ENCODE assay signal across 8 mouse cellular contexts in genomic region chr13:46669620-46670271, GRCm38 (mm10). TPM values are rescaled to one million over a fixed set of nuclear protein-coding genes. Genes with fewer than 3 reads are reported as not detected.
DNase-seq lines count a peak whose midpoint lies in the region; ATAC-seq and TF ChIP-seq lines count a peak whose summit lies in the region.

No protein-coding gene starts in this region.

- peaks cover 5% of the 10 kb centered on the region for H3K4me1 ChIP-seq in kidney, embryonic 14.5 days (ENCODE audit: control insufficient read depth, insufficient read depth, low read length)
- peaks cover 6% of the 10 kb centered on the region for H3K4me1 ChIP-seq in forebrain, embryonic 11.5 days (replicated peaks; ENCODE audit: control insufficient read depth, insufficient read depth, low read length)
- H3K4me1 ChIP-seq in lung, postnatal 0 days (ENCODE audit: insufficient read depth, low read depth, low read length), result peaks cover 10% of the 10 kb centered on the region; the same call in 1 of the 2 replicates

- H3K27ac ChIP-seq in kidney, embryonic 14.5 days (ENCODE audit: low read depth, low read length), result peak overlapping the region; percentile 62
- peak overlapping the region; percentile 66 for H3K27ac ChIP-seq in forebrain, embryonic 11.5 days (ENCODE audit: low read depth, low read length)
- H3K27ac ChIP-seq in lung, postnatal 0 days (ENCODE audit: low read length), result peak overlapping the region; percentile 81

- H3K36me3 ChIP-seq in kidney, embryonic 14.5 days (ENCODE audit: control insufficient read depth, insufficient read depth, low read length), result peaks cover 24% of the 10 kb centered on the region
- H3K36me3 ChIP-seq in forebrain, embryonic 11.5 days (ENCODE audit: control insufficient read depth, insufficient read depth, low read length), result no peaks in the 10 kb centered on the region; the same call in 1 of the 2 replicates
- peaks cover 4% of the 10 kb centered on the region; the same call in 1 of the 2 replicates for H3K36me3 ChIP-seq in lung, postnatal 0 days (ENCODE audit: insufficient read depth, low read length)

- in situ Hi-C loops in Patski (cut with MboI; ENCODE audit: low pct_unique_long_range_greater_than_20kb), result loop anchor here (5.0 to 10.0 kb wide), 2 partner anchors 125 to 357 kb away; no protein-coding TSS in a partner anchor

- ATAC-seq in kidney, embryonic 14.5 days (ENCODE audit: low FRiP score, low TSS enrichment), result peak; percentile 73
- peak; percentile 32 for ATAC-seq in Patski
- peak; percentile 69 for ATAC-seq in forebrain, embryonic 11.5 days (replicated peaks; ENCODE audit: low FRiP score)
- ATAC-seq in inflammation-experienced regulatory T-cells, adult 6 months, result peak; percentile 31
- ATAC-seq in lung, postnatal 0 days, result peak; percentile 59

- CTCF ChIA-PET in Patski (lab: Charles Lee), result interaction anchor here (1.4 kb wide), 1 partner anchor 16 kb away, joined by 4 read pairs; no protein-coding TSS in a partner anchor

- DNase-seq in kidney, adult 9 months, result no peak
- no peak for DNase-seq in Patski (ENCODE audit: low read depth, low spot score)
- DNase-seq in forebrain, embryonic 11.5 days (ENCODE audit: low spot score), result peak; percentile 75
- peak; percentile 28 for DNase-seq in lung, postnatal 0 days (ENCODE audit: low spot score)
- peak; percentile 49 for DNase-seq in right cerebral cortex, postnatal 4 days
- DNase-seq in layer of hippocampus, adult 18-20 months (ENCODE audit: low spot score in 2 of 2), result no peak

- H3K9me3 ChIP-seq in kidney, embryonic 14.5 days (ENCODE audit: control insufficient read depth, low read length), result no peaks in the 10 kb centered on the region
- H3K9me3 ChIP-seq in forebrain, embryonic 11.5 days (ENCODE audit: control insufficient read depth, low read length), result no peaks in the 10 kb centered on the region
- no peaks in the 10 kb centered on the region for H3K9me3 ChIP-seq in lung, postnatal 0 days (ENCODE audit: low read length)

- no peaks in the 10 kb centered on the region for H3K27me3 ChIP-seq in kidney, embryonic 14.5 days (ENCODE audit: control insufficient read depth, insufficient read depth, low read length)
- H3K27me3 ChIP-seq in Patski, result no peaks in the 10 kb centered on the region
- H3K27me3 ChIP-seq in forebrain, embryonic 11.5 days (ENCODE audit: control insufficient read depth, insufficient read depth, low read length), result no peaks in the 10 kb centered on the region
- H3K27me3 ChIP-seq in lung, postnatal 0 days (replicated peaks; ENCODE audit: insufficient read depth, low read length), result no peaks in the 10 kb centered on the region

- no peak for TF ChIP-seq CTCF in Patski (IDR thresholded peaks at IDR 0.05)
- peak; percentile 38 for TF ChIP-seq CTCF in lung, postnatal 0 days (IDR thresholded peaks at IDR 0.05)

- TF ChIP-seq EP300 in lung, postnatal 0 days (IDR thresholded peaks at IDR 0.05), result no peak

- peak overlapping the region; percentile 90 for H3K4me3 ChIP-seq in kidney, embryonic 14.5 days (ENCODE audit: low read length)
- H3K4me3 ChIP-seq in forebrain, embryonic 11.5 days (ENCODE audit: low read depth, low read length), result peak overlapping the region; percentile 89
- H3K4me3 ChIP-seq in lung, postnatal 0 days (ENCODE audit: low read depth, low read length), result peak overlapping the region; percentile 93

- peak overlapping the region; percentile 87 for H3K9ac ChIP-seq in kidney, embryonic 14.5 days (ENCODE audit: low read depth, low read length)
- H3K9ac ChIP-seq in forebrain, embryonic 11.5 days (ENCODE audit: low read length), result peak overlapping the region; percentile 87
- H3K9ac ChIP-seq in lung, postnatal 0 days (replicated peaks; ENCODE audit: low read depth), result peak overlapping the region; percentile 88

- POLR2A ChIA-PET in Patski (lab: Charles Lee), result interaction anchor here (0.7 to 1.1 kb wide), 2 partner anchors 14 to 451 kb away, joined by 3 read pairs; no protein-coding TSS in a partner anchor

- peak overlapping the region; percentile 86 for H3K4me2 ChIP-seq in kidney, embryonic 14.5 days (replicated peaks; ENCODE audit: low read depth, low read length)
- peak overlapping the region; percentile 80 for H3K4me2 ChIP-seq in forebrain, embryonic 11.5 days (ENCODE audit: low read depth, low read length, severe bottlenecking)
- H3K4me2 ChIP-seq in lung, postnatal 0 days (replicated peaks; ENCODE audit: low read depth, low read length), result peak overlapping the region; percentile 91

- 0% methylated on average over 36 of the region's 96 CpGs for WGBS in kidney, embryonic 14.5 days
- WGBS in forebrain, embryonic 11.5 days, result under 1% methylated on average over 64 of the region's 96 CpGs
- WGBS in lung, postnatal 0 days, result 3% methylated on average over 53 of the region's 96 CpGs

RNA-seq across cellular contexts. Expression of gene Fam8a1, which starts 0.4 kb away (rescaled TPM):
- polyA plus RNA-seq in kidney, embryonic 14.5 days (2014; fragmentation: Nextera tagmentation; extraction: Ambion mirVana), result 8.7 and 13.5 TPM in 2 replicates
- 52.0 TPM for polyA plus RNA-seq in Patski (2021)
- 9.3 and 10.8 TPM in 2 replicates for polyA plus RNA-seq in forebrain, embryonic 11.5 days (2014; fragmentation: Nextera tagmentation; extraction: Ambion mirVana)
- polyA plus RNA-seq in inflammation-experienced regulatory T-cells, adult 6 months (2017; shearing (Covaris generic)), result 1 to 10 TPM; 5.1 to 9.7 (median 6.2) TPM
- 12.7 and 13.0 TPM in 2 replicates for polyA plus RNA-seq in lung, postnatal 0 days (2015; fragmentation: Nextera tagmentation; extraction: Ambion mirVana)
- 10 to 100 TPM; 84.7 to 86.4 TPM for total RNA-seq in layer of hippocampus, adult 18-20 months (2021)

RNA-seq across cellular contexts. Expression of gene Nup153, which starts 58.0 kb away (rescaled TPM):
- 37.2 and 47.2 TPM in 2 replicates for polyA plus RNA-seq in kidney, embryonic 14.5 days (2014; fragmentation: Nextera tagmentation; extraction: Ambion mirVana)
- polyA plus RNA-seq in Patski (2021), result 48.9 TPM
- polyA plus RNA-seq in forebrain, embryonic 11.5 days (2014; fragmentation: Nextera tagmentation; extraction: Ambion mirVana), result 49.3 and 49.7 TPM in 2 replicates
- polyA plus RNA-seq in inflammation-experienced regulatory T-cells, adult 6 months (2017; shearing (Covaris generic)), result 10 to 100 TPM; 45.4 to 74.4 (median 73.1) TPM
- 14.0 and 16.9 TPM in 2 replicates for polyA plus RNA-seq in lung, postnatal 0 days (2015; fragmentation: Nextera tagmentation; extraction: Ambion mirVana)
- total RNA-seq in layer of hippocampus, adult 18-20 months (2021), result 10 to 100 TPM; 57.5 to 58.6 TPM

Comparison
In these comparisons a context has a peak if more than half of its experiments do, and no peak if none do; other contexts are left out.
1. DNase-seq: peak in forebrain, embryonic 11.5 days (single experiment), lung, postnatal 0 days (single experiment) and right cerebral cortex, postnatal 4 days (single experiment); none in kidney, adult 9 months (single experiment), Patski (single experiment) and layer of hippocampus, adult 18-20 months (0 of 2).
2. Peak in every context shown above with its lines, with median percentiles within 50 percentile points of each other: ATAC-seq, H3K27ac ChIP-seq, H3K4me2 ChIP-seq, H3K4me3 ChIP-seq and H3K9ac ChIP-seq.